Mouse (Mus musculus) layer of hippocampus, adult 11-12 months (tissue): ENCODE measurements at regions not wholly inside any gene's neighbourhood (a gene's known extent, or its start where the extent isn't known, plus 50 kb on each side); places are given as distances from the start of the nearest gene placed in this dataset.
A peak's percentile ranks its signal among the peaks of the same experiment; 100 is the strongest.

Experiments
- DNase-seq: peaks from one replicate; pipeline ENCODE4 v3.0.0; 2022; ENCODE audit warnings: low spot score

- peak; percentile 12 for DNase-seq
Observed at GRCm38 (mm10) chr7:59891363-59891762, 113.5 kb downstream of the Snurf start.

GRCm38 (mm10) chr7:59858480-59858879 is 146.4 kb downstream of the Snurf start:
- peak; percentile 7 for DNase-seq
